Mouse (Mus musculus): Measurements from ENCODE around the gene Exosc8.

Exosc8 gene

GRCm38 (mm10) chr3:54681310-54682204, 53.6 kb downstream of the Exosc8 start:
- DNase-seq (ENCODE audit: low read depth, low spot score) = no peak
